Mouse (Mus musculus) lung, postnatal 4 days (tissue): ENCODE measurements around the gene Ascc1.
"Not testable (repeated sequence)": the region's sequence is repeated elsewhere in the genome, so short reads cannot be mapped to it uniquely, and the experiment has no call there.

Source experiments
- DNase-seq, 2 experiments: peaks; one replicate each; pipeline ENCODE4 v3.0.0; 2021

The Ascc1 gene

DNA sequence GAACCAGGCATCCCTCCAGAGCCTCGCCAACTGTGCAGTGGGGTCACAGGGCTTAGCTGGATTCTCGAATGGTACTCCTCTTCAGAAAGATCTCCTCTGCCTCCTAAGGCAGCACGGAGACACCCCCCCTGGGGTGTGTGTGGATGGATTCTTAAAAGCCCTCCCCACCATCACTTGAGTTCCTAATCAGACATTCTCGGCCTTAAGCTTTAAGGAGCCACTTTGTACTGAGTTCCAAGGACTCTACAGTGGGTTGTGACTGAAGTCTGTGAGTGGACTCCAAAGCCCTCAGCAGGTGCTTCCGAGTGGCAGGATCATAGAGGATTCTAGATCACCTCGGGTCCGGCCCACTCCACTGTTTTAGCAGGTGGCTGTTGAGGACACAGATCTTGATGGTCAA lies 115.9 kb downstream of the Ascc1 start:
- DNase-seq: peak in 1 of 2 experiments; percentile 48

DNA sequence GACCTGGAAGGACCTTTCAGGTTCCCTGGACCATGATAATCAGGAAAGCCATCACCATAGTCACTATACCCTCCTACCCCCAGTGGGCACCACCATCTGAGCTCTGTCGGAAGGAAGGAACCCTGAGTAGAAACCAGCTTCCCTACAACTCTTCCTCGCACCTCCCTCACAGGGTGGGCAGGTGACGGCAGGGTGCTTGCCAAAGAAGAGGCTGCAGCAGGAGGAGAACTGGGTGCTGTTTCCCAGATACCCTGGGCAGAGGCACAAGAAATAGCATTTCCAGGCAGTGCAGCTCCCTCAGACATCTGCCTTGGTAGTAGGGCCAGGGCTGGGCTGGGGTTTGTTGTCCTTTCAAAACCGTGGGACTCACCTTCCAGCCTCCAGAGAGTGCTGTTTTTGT lies 118.0 kb downstream of the Ascc1 start:
- DNase-seq: no peak

DNA sequence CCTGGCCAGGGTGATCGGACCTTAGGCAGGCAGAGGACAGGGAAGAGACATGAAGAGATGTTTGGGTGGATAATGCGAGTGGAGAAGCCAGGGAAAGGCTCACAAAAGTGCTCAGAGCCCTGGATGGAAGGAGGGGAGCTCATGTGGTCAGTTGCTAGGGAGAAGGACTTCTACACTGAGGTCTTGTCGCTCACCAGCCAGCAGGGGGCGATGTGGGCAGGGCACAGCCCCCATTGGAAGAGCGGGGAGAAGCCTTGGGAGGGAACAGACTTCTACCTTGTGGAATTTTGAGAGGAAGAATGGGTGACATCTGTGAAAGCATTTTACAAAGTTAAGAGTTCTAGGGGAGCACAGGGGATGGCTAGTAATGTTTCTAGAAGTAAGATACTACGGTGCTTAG lies 121.5 kb downstream of the Ascc1 start:
- DNase-seq: peak in 1 of 2 experiments; percentile 31

DNA sequence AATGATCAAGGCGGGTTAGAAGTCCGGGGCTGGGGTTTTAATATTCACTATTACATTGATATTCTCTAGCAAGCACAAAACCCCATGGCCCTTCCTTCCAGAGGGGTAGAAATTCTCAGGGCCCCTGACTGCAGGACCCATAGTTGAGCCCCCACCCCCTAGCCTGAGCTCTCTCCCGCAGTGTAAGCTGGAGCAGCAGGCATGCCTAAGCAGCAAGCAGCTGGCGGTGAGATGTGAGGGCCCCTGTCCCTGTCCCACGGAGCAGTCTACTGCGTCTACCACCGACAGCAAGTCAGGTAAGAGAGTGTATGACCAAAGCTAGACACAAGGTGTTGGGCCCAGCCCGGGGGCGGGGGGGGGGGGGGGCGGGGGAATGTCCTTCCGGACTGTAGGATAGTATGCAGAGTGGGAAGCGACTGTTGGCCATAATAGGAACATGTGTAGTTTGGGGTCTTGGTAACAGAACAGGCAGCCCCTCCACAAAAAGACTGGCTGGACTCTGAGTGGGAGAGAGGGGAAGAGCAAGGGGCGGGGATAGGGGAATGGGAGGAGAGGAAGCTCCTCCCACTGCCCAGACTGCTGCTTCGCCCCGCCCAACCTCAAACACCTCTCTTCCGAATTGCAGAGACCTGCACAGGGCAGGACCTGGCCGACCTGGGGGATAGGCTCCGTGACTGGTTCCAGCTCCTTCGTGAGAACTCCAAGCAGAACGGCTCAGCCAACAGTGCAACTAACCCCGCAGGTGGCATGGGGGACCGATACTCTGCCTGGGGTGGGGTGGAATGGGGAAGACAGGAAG lies 123.1 kb downstream of the Ascc1 start:
- DNase-seq: no peak

DNA sequence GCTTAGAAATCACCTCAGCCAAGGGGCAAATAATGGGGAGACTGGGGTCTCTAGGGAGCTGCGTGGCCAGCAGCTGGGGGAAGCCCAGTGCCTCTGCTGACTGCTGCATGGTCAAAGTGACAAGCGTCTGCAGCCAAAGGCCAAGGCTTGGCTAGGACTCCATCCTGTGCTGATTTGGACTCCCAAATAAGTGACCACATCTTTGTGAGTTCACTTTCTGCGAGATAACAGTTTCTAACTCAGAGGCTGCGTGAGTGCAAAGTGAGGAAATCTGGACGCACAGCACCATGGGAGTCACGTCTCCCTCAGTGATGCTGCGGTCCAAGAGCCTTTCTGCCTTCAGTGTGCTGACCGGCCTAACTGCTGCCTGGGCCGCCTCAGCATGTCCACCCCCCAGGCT lies 125.7 kb downstream of the Ascc1 start:
- no peak for DNase-seq

DNA sequence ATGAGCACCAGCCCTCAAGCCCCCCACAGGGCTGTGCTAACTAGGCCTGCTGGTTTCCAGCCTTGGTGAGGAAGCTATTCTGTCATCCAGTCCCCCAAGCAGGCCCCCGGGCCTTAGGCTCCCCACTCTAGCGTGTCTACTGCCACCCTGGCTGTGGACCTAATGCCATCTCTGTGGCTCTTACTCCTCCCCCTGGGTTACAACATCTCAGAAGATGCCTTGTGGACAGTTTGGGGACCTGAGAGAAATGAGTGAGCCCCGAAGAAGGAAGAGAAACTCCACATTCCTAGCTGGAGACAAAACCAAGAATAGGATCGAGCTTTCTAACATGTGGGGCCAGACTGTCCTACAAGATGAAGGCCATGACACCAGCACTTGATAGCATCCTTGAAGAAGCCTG lies 127.9 kb downstream of the Ascc1 start:
- no peak for DNase-seq

DNA sequence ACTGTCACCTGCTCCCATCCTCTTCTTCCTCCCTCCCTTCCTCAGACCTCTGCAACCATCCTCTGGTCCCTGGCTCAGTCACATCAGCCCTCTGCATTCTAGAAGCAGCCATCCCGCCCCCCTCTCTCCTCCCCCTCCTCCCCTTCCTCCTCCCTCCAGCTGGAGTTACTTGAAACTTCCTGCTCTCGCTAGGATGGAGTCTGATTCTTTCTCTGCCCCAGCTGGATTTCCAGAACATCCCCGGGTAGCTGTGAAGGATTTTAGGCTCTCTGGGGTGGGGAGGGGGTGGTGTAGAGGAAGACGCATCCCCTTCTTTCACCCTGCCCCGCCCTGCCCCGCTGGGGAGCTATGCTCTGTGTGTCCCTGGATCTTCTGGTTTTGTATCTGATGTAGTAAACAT lies 130.9 kb downstream of the Ascc1 start:
- DNase-seq: no peak

DNA sequence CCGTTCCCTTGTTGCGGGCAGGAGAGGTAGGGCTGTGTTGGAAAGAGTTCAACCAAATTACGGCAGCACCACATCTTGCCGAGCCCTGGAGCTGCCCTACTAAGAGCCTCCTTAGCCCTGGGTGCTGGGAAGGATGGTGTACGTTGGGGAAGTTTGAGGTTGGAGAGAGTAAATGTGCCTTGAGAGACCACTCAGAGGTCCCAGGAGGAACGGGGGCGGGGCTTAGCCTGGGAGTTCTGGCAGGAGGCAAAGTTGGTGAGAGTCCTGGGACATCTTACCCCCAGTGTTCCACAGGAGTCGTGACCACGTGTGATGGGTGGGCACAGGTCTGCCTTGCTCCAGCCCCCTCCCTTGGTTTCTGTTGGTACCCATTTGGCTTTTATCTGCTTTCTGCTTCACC lies 131.6 kb downstream of the Ascc1 start:
- DNase-seq: no peak

DNA sequence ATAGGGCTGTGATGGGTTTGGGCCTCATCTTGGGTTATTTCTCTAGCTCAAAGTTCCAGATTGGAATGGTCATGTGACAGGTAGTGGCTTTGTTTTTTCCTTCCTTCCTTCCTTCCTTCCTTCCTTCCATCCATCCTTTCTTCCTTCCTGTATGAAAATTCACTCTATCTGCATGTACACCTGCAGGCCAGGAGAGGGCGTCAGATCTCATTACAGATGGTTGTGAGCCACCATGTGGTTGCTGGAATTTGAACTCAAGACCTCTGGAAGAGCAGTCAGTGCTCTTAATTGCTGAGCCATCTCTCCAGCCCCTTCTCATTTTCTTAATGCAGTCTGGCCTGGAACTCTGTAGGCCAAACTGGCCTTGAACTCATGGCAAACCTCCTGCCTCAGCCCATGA lies 133.4 kb downstream of the Ascc1 start:
- DNase-seq: not testable (repeated sequence)

DNA sequence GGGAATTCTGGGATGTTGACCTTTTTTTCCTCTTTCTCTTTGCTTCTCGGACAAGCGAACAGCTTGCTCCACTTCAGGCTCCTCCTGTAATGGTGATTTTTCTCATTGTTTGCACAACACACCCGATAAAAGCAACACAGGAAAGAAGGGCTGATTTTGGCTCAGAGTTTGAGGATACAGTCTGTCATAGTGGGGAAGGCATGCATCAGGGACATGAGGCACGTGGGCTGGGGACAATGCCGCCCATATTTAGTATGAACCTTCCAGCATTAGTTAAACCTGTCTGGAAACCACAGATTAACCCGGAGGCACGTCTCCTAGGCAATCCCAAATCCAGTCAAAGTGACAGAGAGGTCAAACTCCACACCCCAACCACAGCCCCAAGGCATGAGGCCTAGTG lies 134.3 kb downstream of the Ascc1 start:
- DNase-seq: no peak

DNA sequence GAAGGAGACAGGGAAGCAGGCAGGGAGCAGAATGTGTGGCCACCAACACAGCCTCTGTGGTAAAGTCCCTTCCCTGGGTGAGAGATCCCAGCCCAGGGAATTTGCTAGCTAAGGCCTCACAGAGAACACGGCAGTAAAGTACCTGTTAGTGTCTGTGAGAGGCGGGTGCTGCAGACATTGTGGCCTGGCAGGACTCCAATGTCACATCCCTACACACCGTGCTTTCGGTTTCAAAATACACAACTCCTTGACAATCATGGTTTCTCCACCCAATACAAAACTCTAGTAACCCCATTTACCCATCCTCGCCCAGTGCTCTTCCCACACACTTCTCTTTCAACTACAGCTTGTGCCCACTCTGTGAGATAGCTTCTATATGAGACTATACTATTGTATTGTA lies 136.1 kb downstream of the Ascc1 start:
- DNase-seq: no peak

DNA sequence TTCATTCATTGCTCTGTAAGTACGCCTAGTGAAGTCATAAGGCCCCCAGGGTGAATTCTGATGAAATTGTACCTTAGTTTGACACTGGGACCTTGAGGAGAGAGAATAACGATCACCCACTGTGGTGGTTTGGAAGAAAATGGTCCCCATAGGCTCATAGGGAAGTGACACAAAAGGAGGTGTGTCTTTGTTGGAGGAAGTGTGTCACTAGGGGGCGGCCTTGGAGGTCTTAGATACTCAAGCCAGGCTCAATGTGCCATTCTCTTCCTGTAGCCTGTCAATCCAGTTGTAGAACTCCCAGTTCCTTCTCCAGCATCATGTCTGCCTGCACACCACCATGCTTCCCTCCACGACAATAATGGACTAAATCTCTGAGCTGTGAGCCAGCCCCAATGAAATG lies 138.1 kb downstream of the Ascc1 start:
- DNase-seq: no peak

DNA sequence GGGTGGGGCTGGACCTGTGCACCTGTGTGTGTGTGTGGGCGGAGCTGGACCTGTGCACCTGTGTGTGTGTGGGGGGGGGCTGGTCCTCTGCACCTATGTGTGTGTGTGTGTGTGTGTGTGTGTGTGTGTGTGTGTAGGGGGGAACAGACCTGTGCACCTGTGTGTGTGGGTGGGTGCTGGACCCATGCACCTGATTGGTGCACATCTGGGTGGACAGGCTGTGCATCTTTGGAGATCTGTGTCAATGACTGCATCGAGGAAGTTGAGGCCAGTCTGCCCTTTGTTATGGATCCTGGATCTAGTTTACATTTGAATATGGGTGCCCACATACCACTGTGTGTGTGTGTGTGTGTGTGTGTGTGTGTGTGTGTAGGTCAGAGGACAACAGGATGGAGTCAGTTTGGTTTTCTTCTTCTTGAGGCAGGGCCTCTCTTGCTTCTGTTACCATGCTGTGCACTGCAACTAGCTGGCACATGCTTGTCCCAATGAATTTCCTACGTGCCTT lies 139.1 kb downstream of the Ascc1 start:
- DNase-seq: no peak

DNA sequence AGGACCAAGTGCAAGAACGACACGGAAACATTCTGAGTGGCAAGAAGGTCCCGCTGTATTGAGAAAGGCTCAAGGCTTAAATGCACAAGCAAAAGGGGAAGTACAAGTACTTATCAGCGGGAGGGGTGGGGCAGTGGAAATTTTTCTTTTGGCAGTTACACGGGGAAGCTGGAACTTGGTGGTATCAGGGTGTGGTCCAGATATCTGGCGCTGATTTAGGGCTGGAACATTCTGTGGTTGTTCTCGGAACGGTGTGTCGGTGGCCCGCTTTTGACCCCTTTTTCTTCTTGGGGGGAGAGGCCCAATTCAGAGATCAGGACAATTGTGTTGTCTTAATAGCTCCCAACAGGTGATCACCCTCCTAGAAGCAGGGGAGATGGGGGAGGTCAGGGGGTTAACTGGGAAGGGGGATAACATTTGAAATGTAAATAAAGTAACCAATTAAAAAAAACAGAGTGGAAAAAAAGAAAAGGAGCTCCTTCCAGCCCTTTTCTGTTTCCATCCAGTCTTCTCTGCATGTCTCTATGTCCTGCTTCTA lies 145.0 kb downstream of the Ascc1 start:
- not testable (repeated sequence) for DNase-seq

DNA sequence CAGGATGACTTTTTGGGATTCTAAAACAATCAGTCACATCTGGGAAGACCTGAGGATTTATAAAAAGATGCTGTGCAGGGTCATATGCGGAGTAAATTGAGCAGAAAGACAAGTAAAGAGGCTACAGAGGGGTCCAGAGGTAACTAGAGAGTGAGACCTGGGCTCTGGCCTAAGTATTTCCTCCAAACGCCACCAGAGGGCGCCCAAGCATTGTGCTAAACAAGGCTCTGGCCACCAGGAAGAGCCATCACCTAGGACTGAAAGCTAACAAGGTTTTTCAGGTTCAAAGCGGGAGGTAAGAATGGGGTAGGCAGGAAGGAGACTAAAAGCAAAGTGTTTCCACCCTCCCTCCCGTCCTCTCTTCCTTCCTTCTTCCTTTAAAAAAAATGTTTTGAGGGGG lies 145.5 kb downstream of the Ascc1 start:
- DNase-seq: peak; percentile 71 to 86
